Mouse (Mus musculus): Measurements from ENCODE around the gene Paqr9.

The Paqr9 gene

DNA sequence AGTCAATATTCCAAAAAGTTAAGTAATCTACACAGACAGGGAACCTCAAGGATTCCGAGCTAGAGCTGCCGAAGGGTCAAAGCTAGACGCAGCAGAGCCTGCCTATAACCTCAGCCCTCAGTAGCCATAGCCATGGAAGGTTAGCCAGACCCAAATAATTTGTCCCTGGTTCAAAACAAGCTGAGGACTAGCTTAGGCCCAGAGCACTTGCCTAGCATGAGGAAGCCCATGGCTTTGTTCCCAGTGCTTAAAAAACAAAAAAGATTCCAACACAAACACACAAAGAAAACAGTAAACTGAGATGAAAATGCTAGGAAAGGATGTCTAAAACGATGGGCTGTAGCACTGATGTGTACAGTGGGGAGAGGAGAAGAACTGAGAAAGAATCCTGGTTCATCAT is 14.7 kb downstream of the Paqr9 start:
- in situ Hi-C loops (cut with MboI, MseI): no loop called here

- in situ Hi-C loops (cut with MboI, MseI): no loop called here
Observed at GRCm38 (mm10) chr9:95577502-95577901, 18.0 kb downstream of the Paqr9 start.

GRCm38 (mm10) chr9:95578366-95578895 is 19.0 kb downstream of the Paqr9 start:
- in situ Hi-C loops (cut with MboI, MseI): no loop called here

DNA sequence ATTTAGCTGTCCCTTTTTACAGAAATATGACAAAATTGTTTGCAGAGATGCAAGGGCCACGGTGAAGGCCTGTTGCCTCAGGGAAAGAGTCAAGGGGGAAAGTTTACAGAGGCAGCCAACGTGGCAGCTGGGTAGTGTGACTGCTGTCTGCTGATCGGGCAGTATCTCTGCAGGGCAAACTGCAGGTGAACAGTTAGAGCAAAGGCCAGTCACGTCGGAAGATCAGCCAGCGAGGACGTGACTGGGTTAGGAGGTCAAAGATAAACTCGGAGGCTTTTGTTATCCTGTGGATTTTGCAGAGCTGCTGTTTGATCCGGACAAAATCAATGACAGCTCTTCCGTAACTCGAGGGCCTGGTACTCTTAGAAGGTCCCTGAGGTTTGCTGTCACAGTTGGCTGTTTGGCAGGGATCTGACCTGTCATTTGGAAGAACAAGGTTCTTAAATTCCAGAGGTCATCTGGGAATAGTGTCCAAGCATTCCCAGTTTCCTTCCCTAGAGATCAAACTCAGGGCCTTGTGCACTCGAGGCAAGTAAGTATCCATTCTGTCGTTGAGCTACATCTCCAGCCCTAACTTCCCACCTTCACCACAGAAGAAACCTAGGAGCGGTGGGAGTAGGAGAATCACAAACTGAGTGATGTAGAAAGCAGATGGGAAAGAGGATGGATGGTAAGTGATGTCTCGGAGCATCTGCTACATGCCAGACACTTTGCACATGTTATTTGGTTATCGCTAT is 21.7 kb downstream of the Paqr9 start:
- in situ Hi-C loops (cut with MboI, MseI): no loop called here

DNA sequence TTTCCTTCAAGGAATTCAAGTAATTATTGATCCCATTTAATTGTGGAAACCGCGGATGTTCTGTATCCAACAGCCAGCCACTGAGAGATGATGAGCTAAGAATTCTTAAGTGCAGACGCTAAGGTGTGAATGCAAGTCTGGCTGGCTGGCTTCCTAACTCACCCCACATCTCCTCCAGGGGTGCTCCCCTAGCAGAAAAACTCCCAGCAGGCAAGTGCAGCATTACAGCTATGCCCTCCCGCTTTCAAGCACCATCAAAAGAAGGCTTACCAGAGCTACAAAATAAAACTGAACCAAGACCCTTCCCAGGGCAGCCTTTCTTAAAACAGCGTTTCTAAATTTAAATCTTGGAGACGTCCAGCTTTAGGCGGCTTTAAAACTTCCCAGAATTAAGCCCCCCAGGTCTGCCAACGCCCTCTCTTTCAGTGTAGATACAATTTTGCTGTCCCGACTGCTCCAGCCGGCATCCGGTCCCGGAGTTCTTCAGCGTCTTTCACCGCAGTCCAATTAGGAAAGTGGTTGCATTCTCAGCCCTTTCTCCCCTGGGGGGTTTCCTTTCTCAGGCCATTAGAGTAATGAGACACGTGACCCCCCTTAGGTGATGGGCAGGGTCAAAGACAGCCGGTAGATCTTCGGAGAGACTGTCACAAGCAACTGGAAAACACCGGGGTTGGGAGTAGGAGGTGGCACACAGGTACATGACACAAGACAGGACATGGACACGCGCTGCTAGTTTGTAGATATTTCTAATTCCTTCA is 22.5 kb downstream of the Paqr9 start:
- in situ Hi-C loops (cut with MboI, MseI): no loop called here

- in situ Hi-C loops (cut with MboI, MseI): no loop called here
Observed at GRCm38 (mm10) chr9:95582555-95582954, 23.1 kb downstream of the Paqr9 start.

DNA sequence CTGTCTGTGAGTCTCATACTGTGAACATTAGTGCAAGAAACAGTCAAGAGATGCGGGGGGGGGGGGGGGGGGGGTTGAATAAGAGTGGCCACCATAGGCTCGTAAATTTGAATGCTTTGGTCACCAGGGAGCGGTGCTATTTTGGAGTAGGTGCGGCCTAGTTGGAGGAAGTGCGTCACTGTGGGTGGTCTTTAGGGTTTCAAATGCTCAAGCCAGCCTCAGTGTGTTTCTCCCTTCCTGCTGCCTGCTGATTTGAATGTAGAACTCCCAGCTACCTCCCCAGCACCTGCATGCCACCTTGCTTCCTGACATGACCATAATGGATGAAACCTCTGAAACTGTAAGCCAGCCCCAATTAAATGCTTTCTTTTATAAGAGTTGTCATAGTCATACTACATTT is 26.6 kb downstream of the Paqr9 start:
- in situ Hi-C loops (cut with MboI, MseI): no loop called here

- in situ Hi-C loops (cut with MboI, MseI): no loop called here
Observed at GRCm38 (mm10) chr9:95588070-95588469, 28.6 kb downstream of the Paqr9 start.

DNA sequence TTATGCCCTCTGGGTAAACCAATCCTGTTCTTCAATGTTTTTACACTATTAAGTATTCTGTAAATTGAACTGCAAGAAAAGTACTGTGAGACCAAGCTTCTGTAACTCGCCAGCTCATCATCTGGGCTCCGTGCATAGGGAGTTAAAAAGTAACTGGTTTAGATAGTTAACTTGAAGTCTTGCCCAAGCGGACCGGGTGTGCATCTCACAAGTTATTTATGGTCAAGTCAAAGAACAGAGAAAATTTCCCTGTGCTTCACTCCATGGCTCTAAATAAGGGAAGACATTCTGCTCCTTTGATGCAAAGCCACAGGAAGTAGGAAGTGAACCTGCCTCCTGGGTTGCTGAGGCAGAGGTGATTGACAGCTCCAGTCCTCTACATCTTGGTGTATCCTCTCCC is 34.8 kb downstream of the Paqr9 start:
- in situ Hi-C loops (cut with MboI, MseI): loop anchor here (10.0 kb wide), 1 partner anchor 91 kb away; no protein-coding TSS in a partner anchor

- in situ Hi-C loops (cut with MboI, MseI): loop anchor here (10.0 kb wide), 1 partner anchor 87 kb away; no protein-coding TSS in a partner anchor
Observed at GRCm38 (mm10) chr9:95597466-95598178, 38.2 kb downstream of the Paqr9 start.

- in situ Hi-C loops (cut with MboI, MseI): loop anchor here (10.0 kb wide), 1 partner anchor 87 kb away; no protein-coding TSS in a partner anchor
Observed at GRCm38 (mm10) chr9:95598179-95598721, 38.8 kb downstream of the Paqr9 start.

DNA sequence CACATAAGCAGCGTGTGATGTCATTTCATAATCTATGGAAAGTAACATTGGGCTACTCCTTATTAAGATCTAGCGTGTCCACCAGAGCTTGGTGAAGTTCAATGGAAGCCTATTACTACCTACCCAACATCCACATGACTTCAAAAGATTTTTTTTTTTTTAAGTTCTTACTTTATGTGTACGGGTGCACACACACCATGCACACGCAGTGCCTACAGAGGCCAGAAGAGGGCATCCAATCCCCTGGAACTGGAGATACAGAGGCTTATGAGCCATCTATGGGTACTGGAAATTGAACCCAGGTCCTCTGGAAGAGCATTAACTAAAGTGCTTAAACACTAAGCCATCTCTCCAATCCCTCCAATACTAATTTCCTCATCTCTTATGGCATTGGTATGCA is 39.9 kb downstream of the Paqr9 start:
- in situ Hi-C loops (cut with MboI, MseI): loop anchor here (10.0 kb wide), 1 partner anchor 85 kb away; no protein-coding TSS in a partner anchor

DNA sequence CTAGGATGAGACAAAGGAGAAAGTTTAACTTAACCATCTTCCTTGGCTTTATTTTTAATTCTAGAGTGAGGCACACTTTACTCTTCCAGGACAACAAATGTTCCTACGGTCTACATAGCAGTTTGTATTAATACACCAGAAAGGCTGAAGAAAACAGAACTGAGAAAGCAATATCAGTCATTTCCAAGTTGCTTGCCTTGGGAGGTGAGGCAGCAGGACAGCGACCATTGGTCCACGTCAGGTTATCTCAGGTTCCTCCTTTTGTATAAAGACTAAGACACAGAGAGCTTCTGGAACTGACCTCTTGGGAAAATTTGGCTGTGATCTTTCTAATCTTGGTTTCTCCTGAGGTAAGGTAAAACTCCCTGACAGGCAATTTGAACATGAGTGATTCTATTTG is 43.4 kb downstream of the Paqr9 start:
- in situ Hi-C loops (cut with MboI, MseI): loop anchor here (5.0 kb wide), 1 partner anchor 51 kb away; no protein-coding TSS in a partner anchor

- in situ Hi-C loops (cut with MboI, MseI): loop anchor here (5.0 kb wide), 1 partner anchor 51 kb away; no protein-coding TSS in a partner anchor
Observed at GRCm38 (mm10) chr9:95603316-95603715, 43.9 kb downstream of the Paqr9 start.

DNA sequence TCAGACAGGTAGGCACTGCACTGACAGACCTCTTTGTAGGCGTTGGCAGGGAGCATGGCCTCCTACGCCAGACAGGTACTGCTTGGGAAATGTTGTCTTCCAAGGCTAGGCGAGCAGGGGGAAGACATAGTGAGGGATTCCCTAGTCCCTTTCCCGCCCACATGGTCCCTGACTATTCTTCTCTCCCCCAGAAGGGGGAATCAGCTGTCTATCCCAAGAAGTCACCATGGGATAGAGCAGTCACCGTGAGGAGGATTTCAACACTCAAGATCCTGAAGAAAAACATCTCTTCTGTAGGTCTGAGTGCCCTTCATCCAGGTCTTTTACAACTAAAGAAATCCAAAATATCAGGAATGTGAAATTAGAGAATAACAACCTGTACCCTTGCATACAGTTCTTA is 47.7 kb downstream of the Paqr9 start:
- in situ Hi-C loops (cut with MboI, MseI): no loop called here

- in situ Hi-C loops (cut with MboI, MseI): no loop called here
Observed at GRCm38 (mm10) chr9:95612246-95612768, 52.9 kb downstream of the Paqr9 start.

DNA sequence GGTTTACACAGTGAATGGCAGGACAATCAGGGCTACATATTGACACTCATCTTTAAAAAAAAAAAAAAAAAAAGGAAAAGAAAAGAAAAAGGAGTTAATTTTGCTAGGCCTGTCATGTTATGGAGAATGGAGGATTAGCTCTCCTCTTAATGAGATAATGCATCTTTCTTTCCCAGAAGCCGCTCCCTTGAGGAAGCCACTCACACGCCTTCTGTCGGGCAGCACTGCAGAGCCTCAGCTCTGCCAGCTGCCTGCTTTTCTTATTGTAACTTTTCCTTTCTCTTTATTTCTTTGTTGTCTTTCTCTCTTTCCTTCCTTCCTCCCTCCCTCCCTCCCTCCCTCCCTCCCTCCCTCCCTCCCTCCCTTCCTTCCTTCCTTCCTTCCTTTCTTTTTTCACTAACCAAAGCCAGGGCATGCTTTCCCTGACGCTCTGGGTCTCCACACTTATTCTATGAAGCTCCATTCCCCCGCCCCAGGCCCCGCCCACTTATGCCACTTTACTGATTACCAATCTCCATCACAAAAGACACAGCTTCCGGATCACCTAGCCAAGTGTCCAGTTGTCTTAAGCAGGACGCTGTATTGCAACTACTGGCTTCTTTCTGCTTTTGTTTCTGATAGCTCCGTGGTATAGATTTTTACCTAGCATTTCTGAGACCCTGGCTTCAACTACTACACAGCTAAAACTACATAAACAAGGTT is 54.1 kb downstream of the Paqr9 start:
- in situ Hi-C loops (cut with MboI, MseI): no loop called here

DNA sequence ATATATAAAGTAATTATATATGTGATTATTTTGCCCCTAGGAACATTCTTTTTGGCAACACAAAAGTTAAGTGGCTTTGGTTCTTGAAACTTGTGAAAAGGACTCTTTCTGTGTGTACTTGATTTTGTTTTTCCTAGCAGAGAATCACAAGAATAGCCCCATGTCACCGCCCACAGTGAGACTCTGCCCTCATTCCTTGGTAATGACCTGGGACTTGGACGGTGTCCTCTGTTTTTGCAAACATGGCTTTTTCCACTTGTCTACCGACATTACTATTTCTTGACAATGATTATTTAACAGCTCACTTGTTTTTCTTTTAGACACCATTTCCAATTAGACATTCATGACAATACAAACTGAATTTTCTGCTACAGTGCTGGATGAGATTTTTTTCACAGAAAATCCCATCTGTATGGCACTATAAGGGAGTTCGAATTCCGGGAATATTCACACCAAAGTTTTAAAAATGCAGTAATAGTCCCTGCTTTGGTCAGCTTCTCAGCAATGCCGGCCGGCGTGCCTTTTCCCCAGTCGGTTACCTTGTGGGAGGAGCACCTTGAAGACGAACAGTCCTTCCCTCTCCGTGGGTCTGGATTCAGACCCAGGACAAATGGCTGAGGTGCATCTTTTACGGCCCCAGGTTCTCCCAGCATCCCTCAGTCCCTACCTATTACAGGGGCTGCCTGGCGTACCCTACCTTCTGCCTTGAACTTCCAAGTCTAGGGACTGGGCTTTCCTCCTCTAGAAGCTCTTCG is 55.6 kb downstream of the Paqr9 start:
- in situ Hi-C loops (cut with MboI, MseI): no loop called here

GRCm38 (mm10) chr9:95615961-95616360 is 56.5 kb downstream of the Paqr9 start:
- in situ Hi-C loops (cut with MboI, MseI): no loop called here
